Mouse (Mus musculus) embryonic facial prominence, embryonic 12.5 days (tissue): ENCODE measurements around the gene Atxn2. TPM values are rescaled to one million over a fixed set of nuclear protein-coding genes. Genes with fewer than 3 reads are reported as not detected.

Source experiments
- ATAC-seq: fragments of 200-750 bp; cut with Nextera tagmentation; 2 replicates; pipeline ENCODE4 v1.8.0; 2017; ENCODE audit not compliant: insufficient number of reproducible peaks, insufficient read depth, low FRiP score, low TSS enrichment
- H3K27ac ChIP-seq: fragments of 300-500 bp; sonication (generic); 2 replicates; pipeline ENCODE4 v1.5.1; 2016; ENCODE audit warnings: mild to moderate bottlenecking
- H3K27me3 ChIP-seq: fragments of 300-500 bp; sonication (generic); 2 replicates; pipeline ENCODE4 v1.6.1; 2016; ENCODE audit warnings: mild to moderate bottlenecking, moderate library complexity
- H3K36me3 ChIP-seq: fragments of 300-500 bp; sonication (generic); 2 replicates; pipeline ENCODE4 v1.6.1; 2016; ENCODE audit warnings: mild to moderate bottlenecking
- H3K4me1 ChIP-seq: fragments of 300-500 bp; sonication (generic); 2 replicates; pipeline ENCODE4 v1.6.1; 2016
- H3K4me2 ChIP-seq: fragments of 300-500 bp; sonication (generic); replicated peaks from 2 replicates; pipeline ENCODE4 v1.6.1; 2016; ENCODE audit warnings: mild to moderate bottlenecking, moderate library complexity
- H3K4me3 ChIP-seq: fragments of 300-500 bp; sonication (generic); 2 replicates; pipeline ENCODE4 v1.5.1; 2016; ENCODE audit warnings: mild to moderate bottlenecking
- H3K9ac ChIP-seq: fragments of 300-500 bp; sonication (generic); 2 replicates; pipeline ENCODE4 v1.6.1; 2016; ENCODE audit warnings: mild to moderate bottlenecking, moderate library complexity
- H3K9me3 ChIP-seq: fragments of 300-500 bp; sonication (generic); 2 replicates; pipeline ENCODE4 v1.6.1; 2016; ENCODE audit warnings: mild to moderate bottlenecking, moderate library complexity
- WGBS: fragments of 180-500 bp; shearing (Covaris S2); methylation state at CpG from one replicate; pipeline ENCODE4 v1.1.7; 2016; 5-methylcytosine and 5-hydroxymethylcytosine counted together
- polyA plus RNA-seq: library from polyadenylated mRNA; unstranded; fragments of >200 nt; fragmentation: Nextera tagmentation; extraction: Ambion mirVana; gene quantifications from 2 replicates; pipeline ENCODE4 v1.2.1, GENCODE M21; 2016

The Atxn2 gene
- polyA plus RNA-seq, 1 experiment from 2014 or later, result 72.3 TPM

DNA sequence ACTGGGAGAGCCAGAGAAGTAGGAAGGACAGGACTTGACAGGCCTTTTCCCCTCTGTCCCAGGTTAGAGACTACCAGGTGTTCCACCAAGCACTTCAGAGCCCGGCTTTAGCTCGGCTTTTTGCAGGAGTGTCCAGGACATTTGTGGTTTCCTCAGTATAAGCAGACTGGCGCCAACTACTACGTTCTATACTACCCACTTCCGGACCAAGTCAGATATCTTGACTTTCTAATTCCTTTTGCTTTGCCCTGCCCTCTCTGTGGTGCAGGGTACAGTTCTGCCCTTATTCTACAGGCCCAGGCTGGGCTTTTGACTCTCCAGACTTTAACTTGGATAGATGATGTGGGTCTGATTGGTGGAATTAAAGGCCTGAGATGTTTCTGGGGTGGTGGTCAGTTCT is 108.4 kb downstream of the Atxn2 start:
- no peak overlapping the region for H3K27ac ChIP-seq
- no peaks in the 10 kb centered on the region for H3K9me3 ChIP-seq
- H3K4me1 ChIP-seq, result peaks cover 9% of the 10 kb centered on the region
- H3K9ac ChIP-seq, result no peak overlapping the region
- no peak overlapping the region for H3K4me2 ChIP-seq
- ATAC-seq, result no peak
- no peaks in the 10 kb centered on the region for H3K27me3 ChIP-seq
- peaks cover 63% of the 10 kb centered on the region for H3K36me3 ChIP-seq
- WGBS, result 94% methylated on average over 5 of the region's 5 CpGs
- H3K4me3 ChIP-seq, result no peak overlapping the region

DNA sequence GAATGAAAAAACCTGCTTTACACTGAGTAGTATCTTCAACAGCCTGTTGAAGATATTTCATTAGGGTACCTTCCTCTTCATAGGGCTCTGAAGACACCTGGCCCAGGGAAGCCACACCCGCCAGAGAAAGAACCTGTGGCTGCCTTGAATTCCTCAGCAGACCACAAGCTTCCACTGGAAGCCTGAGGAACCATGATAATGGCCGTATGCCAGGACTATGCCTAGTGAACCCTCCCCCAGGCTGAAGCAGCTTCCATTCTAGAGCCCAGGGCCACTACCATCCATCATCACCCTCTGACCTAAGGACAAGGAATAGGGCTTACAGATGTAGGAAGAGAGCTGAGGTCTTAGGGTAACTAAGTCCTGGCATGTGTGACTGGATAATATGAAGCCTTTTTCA is 109.0 kb downstream of the Atxn2 start:
- Histone ChIP-seq H3K27me3 (no peaks in the 10 kb centered on the region), H3K4me1 (peaks cover 9% of the 10 kb centered on the region), H3K36me3 (peaks cover 60% of the 10 kb centered on the region), H3K4me2 (no peak overlapping the region), H3K4me3 (no peak overlapping the region), H3K9ac (no peak overlapping the region), H3K27ac (no peak overlapping the region), H3K9me3 (no peaks in the 10 kb centered on the region)
- ATAC-seq, result no peak
- 84% methylated on average over 2 of the region's 2 CpGs for WGBS

DNA sequence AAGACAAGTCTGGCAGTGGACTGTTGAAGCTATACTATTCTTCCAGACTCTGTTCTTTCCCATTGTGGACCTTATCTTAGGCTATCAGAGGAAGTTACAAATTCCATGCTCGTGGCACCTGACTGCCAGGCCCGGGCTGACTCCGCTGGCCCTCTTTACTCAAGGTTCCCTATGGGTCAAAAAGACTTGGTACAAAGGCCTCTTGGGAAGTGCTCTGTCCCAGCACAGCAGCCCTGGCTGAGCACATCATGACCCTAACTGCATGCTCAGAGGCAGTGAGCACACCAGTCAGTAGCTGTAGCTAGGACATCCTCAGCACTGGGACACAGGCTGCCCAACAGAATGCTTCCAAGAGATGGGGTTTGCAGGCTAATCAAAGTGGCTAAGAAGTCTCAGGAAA is 109.5 kb downstream of the Atxn2 start:
- Histone ChIP-seq H3K4me1 (peaks cover 9% of the 10 kb centered on the region), H3K36me3 (peaks cover 55% of the 10 kb centered on the region), H3K27me3 (no peaks in the 10 kb centered on the region), H3K4me3 (no peak overlapping the region), H3K27ac (no peak overlapping the region), H3K4me2 (no peak overlapping the region), H3K9ac (no peak overlapping the region), H3K9me3 (no peaks in the 10 kb centered on the region)
- ATAC-seq, result no peak
- WGBS, result 89% methylated on average over 3 of the region's 3 CpGs

DNA sequence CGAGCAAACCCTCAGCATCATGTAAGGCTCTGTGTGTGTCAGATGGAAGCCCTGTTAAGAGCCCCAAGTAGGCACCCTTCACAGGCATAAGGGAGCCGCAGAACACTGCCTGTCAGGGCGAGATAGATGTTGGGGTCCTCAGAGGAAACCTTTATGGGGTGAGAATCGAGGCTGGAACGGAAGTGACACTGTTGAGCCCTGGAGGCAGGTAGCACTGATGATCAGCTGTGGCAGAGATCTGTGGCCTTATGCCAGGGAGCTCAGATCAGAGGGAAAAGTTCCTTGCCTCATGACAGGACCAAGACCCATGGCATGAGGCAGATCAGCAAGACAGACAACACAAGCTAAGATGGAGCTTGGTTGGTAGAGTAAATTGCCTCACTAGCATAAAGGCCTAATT is 110.0 kb downstream of the Atxn2 start:
- no peaks in the 10 kb centered on the region for H3K9me3 ChIP-seq
- no peak for ATAC-seq
- H3K4me1 ChIP-seq, result peaks cover 9% of the 10 kb centered on the region
- no peaks in the 10 kb centered on the region for H3K27me3 ChIP-seq
- WGBS, result 88% methylated on average over 5 of the region's 5 CpGs
- no peak overlapping the region for H3K27ac ChIP-seq
- H3K36me3 ChIP-seq, result peaks cover 50% of the 10 kb centered on the region
- no peak overlapping the region for H3K4me2 ChIP-seq
- H3K9ac ChIP-seq, result no peak overlapping the region
- no peak overlapping the region for H3K4me3 ChIP-seq

DNA sequence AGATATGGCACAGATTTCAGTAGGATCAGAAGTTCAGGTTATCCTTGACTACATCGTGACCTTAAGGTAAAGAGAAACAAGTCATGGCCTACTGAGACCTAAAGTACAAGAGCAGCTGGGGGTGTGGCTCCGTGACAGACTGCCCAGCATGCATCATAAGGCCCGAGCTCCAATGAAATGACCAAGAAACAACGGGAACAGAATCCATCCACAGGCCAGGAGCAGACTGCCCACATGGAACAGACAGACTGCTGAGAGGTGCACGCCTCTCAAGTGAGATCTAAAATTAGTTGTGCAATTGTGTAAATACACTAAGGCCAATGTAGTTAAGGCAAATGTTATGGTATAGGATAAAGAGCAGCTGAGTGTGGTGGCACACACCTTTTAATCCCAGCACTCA is 110.4 kb downstream of the Atxn2 start:
- no peak for ATAC-seq
- no peak overlapping the region for H3K9ac ChIP-seq
- WGBS, result 78% methylated on average over 5 of the region's 5 CpGs
- no peaks in the 10 kb centered on the region for H3K27me3 ChIP-seq
- H3K36me3 ChIP-seq, result peaks cover 48% of the 10 kb centered on the region
- no peak overlapping the region for H3K4me3 ChIP-seq
- H3K27ac ChIP-seq, result no peak overlapping the region
- H3K4me1 ChIP-seq, result peaks cover 9% of the 10 kb centered on the region
- no peaks in the 10 kb centered on the region for H3K9me3 ChIP-seq
- no peak overlapping the region for H3K4me2 ChIP-seq

DNA sequence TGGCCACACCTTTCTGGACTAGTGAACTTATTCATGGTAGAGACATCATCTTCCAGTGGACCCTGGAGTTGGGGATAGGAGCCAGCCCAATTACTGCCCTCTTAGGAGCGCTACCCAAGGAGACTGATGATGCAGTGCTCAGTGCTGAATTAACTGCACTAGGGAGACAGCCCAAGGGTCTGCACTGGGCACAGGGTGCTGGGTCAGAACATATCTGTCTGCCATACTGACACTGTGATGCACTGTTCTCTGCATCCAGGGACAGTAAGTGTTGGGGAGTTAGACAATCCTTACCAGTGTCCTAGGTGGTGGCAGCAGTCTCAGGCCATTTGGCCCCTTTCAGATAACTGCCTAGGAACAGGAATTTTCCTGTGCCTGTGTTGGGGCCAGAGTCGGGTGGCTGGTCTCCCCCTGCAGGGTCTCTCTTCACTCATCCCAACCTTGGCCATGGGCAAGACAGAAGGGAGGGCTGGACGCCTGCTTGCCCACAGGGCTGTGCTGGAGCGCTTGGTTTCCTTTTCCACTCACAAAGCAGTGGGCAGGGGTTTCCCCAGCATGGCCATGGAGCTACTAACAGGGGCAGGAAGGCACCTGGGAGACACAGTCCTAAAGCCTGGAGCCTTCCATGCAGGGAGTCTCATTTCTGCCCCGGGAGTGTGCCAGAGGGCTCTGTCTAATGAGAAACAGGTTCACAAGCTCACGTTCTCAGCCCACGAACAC is 111.8 kb downstream of the Atxn2 start:
- Histone ChIP-seq H3K9me3 (no peaks in the 10 kb centered on the region), H3K4me2 (no peak overlapping the region), H3K36me3 (peaks cover 37% of the 10 kb centered on the region), H3K4me1 (peaks cover 9% of the 10 kb centered on the region), H3K27ac (0 out of 2 replicates have a peak overlapping the region, but pooled peaks have one; percentile 47), H3K27me3 (peaks cover 6% of the 10 kb centered on the region), H3K9ac (no peak overlapping the region), H3K4me3 (no peak overlapping the region)
- WGBS, result 48% methylated on average over 7 of the region's 7 CpGs
- ATAC-seq, result no peak

DNA sequence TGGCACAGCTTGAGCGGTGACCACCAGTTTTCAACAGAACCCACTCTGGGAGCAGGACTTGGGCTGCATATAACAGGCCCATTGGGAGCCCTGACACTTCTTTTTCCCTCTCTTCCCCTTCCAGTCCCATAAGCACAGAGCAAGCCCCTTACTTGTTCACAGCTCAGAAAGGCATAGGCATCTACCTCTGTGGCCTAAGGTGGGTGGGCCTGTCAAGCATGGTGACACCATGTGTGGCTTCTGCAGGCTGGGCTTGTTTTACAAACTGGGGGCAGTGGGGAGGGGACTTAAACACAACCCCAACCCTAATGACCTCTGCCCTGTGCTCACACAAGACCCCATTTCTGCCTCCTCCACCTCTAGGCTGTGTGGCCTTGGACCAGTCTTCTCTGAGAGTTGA is 112.5 kb downstream of the Atxn2 start:
- no peak overlapping the region for H3K4me3 ChIP-seq
- H3K27me3 ChIP-seq, result peaks cover 14% of the 10 kb centered on the region
- no peak for ATAC-seq
- H3K9ac ChIP-seq, result no peak overlapping the region
- 0 out of 2 replicates have a peak overlapping the region, but pooled peaks have one; percentile 47 for H3K27ac ChIP-seq
- WGBS, result 96% methylated on average over 1 of the region's 1 CpGs
- H3K4me1 ChIP-seq, result peaks cover 14% of the 10 kb centered on the region
- H3K36me3 ChIP-seq, result peaks cover 32% of the 10 kb centered on the region
- H3K4me2 ChIP-seq, result no peak overlapping the region
- no peaks in the 10 kb centered on the region for H3K9me3 ChIP-seq

DNA sequence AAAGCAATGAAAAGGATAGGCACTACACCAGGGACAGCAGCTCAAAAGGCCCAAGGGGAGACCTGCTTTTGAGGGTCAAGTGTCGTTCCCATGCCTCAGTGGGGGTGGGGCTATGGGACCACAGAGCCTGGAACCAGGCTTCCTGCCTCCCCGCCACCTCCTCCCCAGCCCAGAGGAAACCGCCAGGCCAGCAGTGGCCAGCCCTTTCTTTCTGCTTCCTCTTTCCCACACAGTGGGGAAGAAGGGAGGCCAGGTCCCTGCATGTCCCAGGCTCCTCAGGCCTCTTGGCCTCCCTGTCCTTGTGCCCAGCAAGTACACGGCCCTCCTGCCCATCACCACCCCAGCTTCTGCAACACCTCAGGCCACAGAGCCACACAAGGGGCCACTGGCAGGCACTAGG is 113.0 kb downstream of the Atxn2 start:
- Histone ChIP-seq H3K27ac (no peak overlapping the region), H3K27me3 (peaks cover 17% of the 10 kb centered on the region), H3K9ac (no peak overlapping the region), H3K4me2 (no peak overlapping the region), H3K4me3 (no peak overlapping the region), H3K4me1 (peaks cover 19% of the 10 kb centered on the region), H3K9me3 (no peaks in the 10 kb centered on the region), H3K36me3 (peaks cover 28% of the 10 kb centered on the region)
- ATAC-seq, result no peak
- WGBS, result 62% methylated on average over 4 of the region's 4 CpGs

DNA sequence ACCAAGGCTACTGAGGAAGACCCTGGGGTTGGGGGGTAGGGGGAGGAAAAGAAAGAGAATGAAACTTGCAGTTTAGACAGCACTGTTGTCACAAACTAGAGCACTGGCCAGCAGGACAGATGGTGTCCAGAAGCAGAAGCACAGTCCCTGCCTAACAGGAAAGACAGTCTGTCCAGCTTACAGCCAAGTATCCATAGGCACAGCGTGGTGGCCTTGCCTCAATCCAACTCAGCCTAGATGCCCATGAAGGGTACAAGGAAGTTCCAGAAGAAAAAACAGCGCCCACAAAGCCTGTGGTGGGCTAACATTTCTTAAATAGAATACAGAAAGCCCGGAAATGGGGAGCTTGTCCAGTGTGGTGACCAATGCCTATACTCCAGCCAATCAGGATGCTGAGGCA is 114.5 kb downstream of the Atxn2 start:
- H3K27ac ChIP-seq, result no peak overlapping the region
- H3K36me3 ChIP-seq, result peaks cover 13% of the 10 kb centered on the region; the same call in 1 of the 2 replicates
- no peak overlapping the region for H3K4me2 ChIP-seq
- H3K9me3 ChIP-seq, result no peaks in the 10 kb centered on the region
- no peak overlapping the region for H3K4me3 ChIP-seq
- WGBS, result 96% methylated on average over 3 of the region's 3 CpGs
- ATAC-seq, result no peak
- H3K4me1 ChIP-seq, result peaks cover 23% of the 10 kb centered on the region
- H3K9ac ChIP-seq, result no peak overlapping the region
- peaks cover 28% of the 10 kb centered on the region for H3K27me3 ChIP-seq

DNA sequence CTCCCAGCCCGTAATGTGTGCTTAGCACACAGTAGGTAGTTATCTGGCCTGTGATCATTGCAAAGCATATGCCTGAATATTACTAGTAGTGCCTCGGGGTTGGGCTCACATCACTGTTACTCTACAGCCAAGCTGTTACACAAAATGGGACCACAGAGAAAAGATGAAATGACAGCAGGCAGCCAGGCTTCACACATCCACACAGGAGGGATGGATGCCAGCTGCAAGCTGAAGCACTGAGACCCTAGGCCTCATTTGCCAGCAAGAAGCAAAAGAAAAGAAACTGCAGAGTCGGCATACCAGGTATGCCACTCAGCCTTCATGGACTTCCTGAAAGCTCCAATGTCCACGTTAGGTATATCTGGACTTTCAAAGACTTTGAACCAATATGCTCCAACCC is 116.7 kb downstream of the Atxn2 start:
- Histone ChIP-seq H3K36me3 (peaks cover 8% of the 10 kb centered on the region; the same call in 1 of the 2 replicates), H3K4me3 (no peak overlapping the region), H3K4me2 (no peak overlapping the region), H3K27ac (no peak overlapping the region), H3K27me3 (peaks cover 31% of the 10 kb centered on the region), H3K9ac (no peak overlapping the region), H3K4me1 (peaks cover 25% of the 10 kb centered on the region), H3K9me3 (no peaks in the 10 kb centered on the region)
- WGBS, result 78% methylated on average over 4 of the region's 4 CpGs
- no peak for ATAC-seq

DNA sequence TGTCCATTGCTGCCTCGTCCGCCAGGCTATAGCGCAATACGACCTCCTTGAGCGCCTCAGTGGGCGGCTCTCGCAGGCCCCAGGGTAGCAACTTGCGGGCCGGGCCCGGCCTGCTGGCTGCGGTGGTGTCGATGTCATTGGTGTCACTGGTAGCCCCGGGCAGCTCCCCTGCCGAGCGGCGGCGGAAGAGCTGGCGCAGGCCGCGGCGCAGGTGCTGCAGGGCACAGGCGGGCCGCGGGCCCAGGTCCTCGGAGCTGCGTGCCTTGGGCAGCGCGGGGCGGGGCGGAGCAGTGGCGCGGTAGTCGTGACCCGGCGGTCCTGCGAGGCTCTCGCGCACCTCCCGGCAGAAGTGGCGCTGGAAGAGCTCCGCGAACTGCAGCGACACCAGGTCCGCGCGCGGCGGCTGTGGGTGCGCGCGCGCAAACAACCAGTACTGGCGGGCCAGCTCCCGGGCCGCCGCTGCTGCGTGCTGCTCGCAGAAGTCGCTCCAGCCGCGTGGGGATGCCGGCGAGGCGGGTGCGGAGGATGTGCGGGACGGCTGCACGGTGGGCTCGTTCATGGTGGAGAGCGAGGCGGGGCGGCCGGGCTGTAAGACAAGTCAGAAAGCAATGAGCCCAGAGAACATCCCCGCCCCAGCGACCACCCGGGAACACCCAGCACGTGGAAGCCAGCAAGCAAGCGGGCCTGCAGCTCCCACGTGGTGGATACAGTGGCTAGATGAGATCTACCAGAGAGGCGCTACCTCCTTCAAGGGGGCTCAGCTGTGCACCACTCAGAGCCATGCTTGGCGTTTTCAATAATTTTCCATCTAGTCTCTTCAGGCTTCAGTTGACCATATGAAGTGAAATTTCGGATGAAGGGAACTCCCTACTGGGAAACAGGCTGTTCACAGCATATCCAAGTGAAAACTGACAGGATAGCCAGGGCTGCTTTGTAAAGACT is 117.6 kb downstream of the Atxn2 start:
- no peak overlapping the region for H3K27ac ChIP-seq

More for the DNA sequence above, 117.6 kb downstream of the Atxn2 start:
- H3K9ac ChIP-seq, result peak overlapping the region; percentile 49
- H3K9me3 ChIP-seq, result no peaks in the 10 kb centered on the region
- WGBS, result 3% methylated on average over 73 of the region's 82 CpGs
- H3K36me3 ChIP-seq, result peaks cover 8% of the 10 kb centered on the region; the same call in 1 of the 2 replicates
- H3K4me2 ChIP-seq, result peak overlapping the region; percentile 88
- H3K4me1 ChIP-seq, result peaks cover 26% of the 10 kb centered on the region
- no peak for ATAC-seq
- H3K27me3 ChIP-seq, result peaks cover 31% of the 10 kb centered on the region
- peak overlapping the region; percentile 39 for H3K4me3 ChIP-seq
